Mouse (Mus musculus) Muller cell, postnatal 12 days (primary cell): Measurements from ENCODE around the gene Gm21988.
A peak's percentile ranks its signal among the peaks of the same experiment; 100 is the strongest.

Experiments
- DNase-seq: peaks from one replicate; pipeline ENCODE4 v3.0.0-alpha.2; 2015; ENCODE audit errors: inconsistent ontology term

Gm21988 gene

DNA sequence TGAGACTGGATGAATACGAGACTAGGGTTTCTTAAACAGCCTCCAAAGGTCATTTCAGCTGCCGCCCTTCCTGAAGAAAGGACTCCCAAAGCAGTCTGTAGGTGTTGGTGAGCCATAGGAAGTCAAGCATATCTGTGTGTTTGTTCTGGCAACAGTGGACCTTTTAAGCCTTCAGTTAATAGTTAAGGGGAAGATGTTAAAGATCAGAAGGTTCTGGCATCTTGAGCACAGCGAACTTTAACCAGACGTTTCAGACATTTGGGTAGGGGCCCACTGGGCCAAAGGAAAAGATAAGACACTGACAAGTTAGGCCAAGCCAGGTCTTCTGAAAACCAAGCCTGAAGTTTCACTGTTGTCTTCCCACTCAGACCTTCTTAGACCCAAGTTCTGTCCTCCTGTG lies 21.6 kb downstream of the Gm21988 start:
- DNase-seq, result no peak

DNA sequence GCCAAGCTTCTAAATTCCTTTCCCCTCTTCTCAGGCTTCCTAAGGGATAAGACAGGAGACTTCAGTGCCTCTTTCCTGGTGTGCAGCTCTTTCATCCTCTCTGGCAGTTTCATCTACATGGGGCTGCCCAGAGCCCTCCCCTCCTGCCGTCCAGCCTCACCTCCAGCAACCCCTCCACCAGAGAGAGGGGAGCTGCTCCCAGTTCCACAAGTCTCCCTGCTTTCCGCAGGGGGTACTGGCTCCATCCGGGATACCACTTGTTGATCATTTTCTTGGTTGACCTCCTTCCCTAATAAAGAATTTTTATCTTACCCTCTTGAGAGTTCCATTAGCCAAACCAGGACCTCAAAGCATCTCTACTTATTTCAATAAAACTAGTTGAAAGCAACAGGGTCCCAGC lies 23.5 kb downstream of the Gm21988 start:
- DNase-seq, result no peak

DNA sequence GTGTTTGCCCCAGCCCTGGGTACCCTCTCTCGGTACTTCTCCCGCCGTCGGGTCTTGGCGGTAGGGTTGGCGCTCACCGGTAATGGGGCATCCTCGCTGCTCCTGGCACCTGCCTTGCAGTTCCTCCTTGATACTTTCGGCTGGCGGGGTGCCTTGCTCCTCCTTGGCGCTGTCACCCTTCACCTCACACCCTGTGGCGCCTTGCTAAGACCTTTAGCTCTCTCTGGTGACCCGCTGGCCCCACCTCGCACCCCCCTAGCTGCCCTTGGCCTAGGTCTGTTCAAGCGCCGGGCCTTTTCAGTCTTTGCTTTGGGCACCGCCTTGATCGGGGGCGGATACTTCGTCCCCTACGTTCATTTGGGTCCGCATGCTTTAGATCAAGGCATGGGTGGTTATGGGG lies 24.3 kb downstream of the Gm21988 start:
- DNase-seq, result no peak

DNA sequence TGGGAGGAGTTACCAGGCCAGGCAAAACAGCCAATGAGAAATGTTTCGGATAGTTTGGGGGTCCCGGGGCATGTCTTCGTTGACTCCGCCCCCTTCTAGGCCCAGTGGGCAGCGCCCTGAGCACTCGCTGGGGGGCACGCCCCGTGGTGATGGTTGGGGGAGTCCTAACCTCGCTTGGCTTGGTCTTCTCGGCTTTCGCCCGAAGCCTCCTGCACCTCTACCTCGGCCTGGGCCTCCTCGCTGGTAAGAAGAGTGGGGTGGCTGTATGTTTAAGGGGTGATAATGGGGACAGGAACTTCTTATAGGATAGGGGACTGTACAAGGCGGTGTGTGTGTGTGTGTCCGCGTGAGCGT lies 24.8 kb downstream of the Gm21988 start:
- no peak for DNase-seq

DNA sequence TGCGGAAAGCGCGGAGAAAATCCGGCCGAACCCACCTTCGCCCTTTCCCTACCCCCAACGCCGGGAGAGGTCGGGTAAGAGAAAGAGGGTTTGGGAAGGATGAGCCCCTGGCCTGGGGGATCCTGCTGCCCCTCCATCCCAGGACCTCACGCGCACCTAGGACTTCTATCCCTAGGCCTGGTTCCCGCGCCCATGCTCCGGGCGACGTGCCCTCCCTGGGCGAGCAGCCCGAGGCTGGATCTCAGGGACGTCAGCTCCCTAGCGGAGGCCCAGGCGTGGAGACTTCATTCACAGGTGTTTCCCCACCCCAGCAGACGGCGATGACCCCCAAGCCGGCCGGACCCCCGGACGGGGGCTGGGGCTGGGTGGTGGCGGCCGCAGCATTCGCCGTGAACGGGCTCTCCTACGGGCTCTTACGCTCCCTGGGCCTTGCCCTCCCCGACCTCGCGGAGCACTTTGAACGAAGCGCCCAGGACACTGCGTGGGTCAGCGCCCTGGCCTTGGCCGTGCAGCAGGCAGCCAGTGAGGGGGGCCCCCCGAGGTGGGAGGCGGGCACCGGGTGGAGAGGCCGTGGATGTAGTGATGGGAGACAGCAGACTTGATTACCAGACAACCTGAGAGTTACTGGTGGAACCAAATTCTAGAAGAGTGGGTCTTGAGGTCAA lies 25.3 kb downstream of the Gm21988 start:
- DNase-seq, result peak; percentile 20

DNA sequence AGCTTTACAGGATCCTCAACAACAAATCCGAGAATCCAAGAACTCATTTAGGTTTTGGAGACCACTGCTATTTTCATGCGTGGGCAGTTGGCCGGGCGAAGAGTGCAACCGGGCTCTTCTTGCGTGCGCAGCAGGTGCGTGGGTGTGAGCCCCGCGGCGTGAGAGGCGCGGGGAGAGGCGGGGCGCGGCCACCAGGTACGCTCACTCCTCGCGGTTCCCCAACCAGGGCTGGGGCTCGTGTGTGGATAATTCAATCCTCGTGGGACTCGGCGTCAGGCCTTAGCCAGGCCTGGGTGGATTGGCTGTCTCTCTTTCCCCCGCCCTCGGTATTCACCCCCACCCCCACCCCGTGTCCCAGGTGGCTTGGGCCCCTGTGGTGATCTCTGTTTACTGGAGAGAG lies 25.9 kb downstream of the Gm21988 start:
- no peak for DNase-seq

DNA sequence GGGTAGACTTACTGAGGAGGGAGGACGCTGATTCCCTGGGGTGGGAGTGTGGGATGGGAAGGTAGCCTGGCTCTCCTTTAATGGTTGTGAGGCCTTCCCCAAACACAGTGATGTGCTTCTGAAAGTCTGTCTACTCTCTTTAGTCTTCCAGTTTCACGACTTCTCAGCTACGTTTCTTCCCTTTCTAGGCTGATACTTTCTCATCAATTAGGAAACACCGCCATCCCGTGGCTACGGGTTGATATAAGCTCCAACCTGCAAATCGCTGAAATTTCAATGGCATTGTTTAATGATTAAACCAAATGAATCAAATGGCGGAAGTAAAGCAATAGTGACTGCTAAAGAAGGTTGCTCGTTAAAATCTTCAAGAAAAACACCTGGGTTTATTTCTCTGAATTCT lies 26.7 kb downstream of the Gm21988 start:
- peak; percentile 75 for DNase-seq

DNA sequence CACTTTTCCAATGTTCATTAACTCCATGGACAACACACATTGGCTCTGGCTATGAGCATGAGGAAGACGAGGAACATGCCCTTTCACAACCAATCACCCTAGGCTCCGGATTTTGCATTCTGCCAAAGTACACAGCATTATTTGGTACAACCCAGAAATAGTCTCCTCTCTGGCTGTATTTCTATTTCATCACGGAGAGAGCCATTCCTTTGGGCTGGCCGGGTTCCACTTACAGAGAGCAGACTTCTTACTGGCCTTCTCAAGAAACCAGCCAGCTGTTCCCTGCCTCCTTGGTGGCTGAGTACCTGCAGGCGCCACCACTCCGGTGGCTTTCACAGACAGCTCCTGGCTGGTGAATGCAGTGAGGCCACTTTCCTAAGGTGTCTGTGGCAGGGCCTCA lies 27.2 kb downstream of the Gm21988 start, which contains the start of gene Slc16a11:
TSS of gene Slc16a11 (plus strand) at position 330 of the 400 bp plus-strand sequence.
- DNase-seq, result no peak

DNA sequence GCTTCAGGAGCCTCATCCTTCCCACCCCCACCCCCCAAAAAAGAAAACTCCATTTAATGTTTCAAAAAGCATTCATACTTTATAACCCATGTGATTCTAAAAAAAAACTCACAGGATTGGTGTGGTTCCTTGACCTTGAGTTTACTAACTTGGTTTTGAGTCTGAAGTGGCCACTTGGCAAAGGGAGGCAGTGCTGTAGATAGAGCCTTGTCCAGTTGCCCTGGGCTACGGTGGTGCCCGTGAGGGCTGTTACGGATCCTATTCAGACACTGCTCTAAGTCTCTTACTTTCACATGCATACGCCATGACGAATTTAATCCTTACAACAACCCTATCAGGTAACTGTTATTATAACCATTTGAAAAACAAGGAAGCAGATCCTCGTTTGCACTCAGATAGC lies 27.7 kb downstream of the Gm21988 start:
- no peak for DNase-seq

DNA sequence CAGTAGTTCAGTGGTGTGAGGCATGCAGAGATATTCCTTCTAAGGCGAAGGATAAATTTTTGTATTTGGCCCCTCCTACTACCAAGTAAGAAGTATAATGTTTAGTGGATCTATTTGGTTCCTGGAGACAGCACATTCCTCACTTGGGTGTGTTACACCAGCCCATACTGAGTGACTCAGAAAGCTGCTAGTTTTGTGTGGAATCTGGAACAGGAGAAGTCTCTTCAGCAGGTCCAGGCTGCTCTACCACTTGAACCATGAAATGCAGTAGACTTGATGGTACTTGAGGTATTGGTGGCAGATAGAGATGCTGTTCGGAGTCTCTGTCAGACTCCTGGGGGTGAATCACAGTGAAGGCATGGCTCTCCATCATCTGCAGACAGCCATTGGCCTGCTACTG lies 28.9 kb downstream of the Gm21988 start:
- DNase-seq, result peak; percentile 26

DNA sequence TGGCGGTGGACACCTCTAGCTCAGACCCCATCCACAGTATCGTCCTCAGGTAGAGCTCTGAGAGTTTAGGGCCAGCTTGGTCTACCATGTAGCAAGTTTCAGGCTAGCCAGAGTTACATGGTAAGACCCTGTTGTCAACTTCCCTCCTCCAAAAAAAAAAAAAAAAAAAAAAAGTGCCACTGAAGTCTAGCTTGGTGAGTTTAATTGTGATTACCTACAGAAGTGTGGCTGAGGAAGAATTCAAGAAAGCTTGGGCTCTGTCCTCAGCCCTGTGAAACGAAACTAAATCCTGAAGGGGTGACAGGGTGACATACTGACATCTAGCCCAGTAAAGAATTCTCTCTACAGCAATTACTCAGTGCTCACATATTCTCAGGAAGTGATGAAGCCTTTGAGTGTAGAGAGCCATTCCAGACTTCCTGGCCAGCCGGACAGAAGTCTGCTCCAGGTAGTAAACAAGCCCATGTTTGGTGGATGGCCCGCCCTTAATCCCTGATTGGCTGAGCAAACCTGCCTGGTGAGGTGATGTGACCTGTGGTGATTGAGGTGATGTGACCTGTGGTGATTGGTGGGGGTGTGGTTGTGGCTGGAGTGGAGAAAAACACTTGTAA lies 30.7 kb downstream of the Gm21988 start:
- no peak for DNase-seq

DNA sequence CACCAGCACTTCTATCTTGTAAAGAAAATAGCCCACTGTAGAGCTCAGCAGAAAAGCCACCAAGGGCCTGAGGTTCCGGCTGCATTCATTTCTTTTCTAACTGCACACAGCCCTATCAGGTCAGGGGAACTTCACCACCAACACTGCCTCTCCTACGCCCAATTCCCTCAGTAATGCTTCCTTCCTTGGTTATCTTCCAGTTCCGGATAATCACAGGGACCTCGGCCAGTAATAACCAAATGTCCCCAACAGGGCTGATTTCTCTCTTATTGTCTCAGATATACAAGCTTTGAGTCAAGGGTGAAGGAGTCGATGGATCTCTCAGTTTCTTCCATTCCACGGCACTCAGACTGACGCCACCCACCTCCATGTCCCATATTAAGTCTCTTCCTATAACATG lies 32.3 kb downstream of the Gm21988 start:
- DNase-seq, result no peak

DNA sequence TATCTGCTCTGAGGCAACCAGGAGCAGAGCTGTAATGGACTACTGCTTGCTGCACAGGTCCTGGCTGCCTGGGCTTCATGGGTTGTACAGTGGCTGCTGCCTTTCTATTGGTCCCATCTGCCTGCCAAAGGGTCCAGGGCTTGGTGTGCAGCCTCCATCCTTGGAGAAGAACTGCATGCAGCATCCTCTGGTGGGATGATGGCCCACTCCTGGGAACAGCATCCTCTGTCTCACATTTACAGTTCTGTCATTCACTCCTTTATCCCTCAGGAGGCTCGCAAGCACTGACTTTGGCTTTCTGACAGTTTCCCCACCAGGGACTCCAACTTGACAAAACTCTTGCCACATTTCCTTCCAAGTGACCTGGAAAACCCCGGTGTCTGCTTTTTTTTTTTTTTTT lies 32.8 kb downstream of the Gm21988 start:
- no peak for DNase-seq

DNA sequence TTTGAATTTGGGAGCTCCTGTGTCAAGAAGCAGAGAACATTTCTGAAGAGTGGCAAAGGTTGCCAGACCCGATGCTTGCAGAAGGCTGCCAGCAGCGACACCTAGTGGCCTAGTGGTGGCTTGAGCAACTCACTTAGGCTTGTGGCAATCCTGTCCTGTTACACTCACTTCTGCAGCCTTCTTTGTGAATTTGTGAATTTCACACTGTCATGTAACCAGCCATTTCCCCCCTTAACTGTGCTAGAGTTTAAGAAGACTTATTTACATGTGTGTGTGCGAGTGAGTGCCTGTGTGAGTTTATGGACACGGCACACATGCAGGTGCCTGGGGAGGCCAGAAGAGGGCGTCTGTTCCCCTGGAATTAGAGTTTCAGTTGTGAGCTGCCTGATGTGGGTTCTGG lies 37.9 kb downstream of the Gm21988 start:
- DNase-seq, result peak; percentile 63

DNA sequence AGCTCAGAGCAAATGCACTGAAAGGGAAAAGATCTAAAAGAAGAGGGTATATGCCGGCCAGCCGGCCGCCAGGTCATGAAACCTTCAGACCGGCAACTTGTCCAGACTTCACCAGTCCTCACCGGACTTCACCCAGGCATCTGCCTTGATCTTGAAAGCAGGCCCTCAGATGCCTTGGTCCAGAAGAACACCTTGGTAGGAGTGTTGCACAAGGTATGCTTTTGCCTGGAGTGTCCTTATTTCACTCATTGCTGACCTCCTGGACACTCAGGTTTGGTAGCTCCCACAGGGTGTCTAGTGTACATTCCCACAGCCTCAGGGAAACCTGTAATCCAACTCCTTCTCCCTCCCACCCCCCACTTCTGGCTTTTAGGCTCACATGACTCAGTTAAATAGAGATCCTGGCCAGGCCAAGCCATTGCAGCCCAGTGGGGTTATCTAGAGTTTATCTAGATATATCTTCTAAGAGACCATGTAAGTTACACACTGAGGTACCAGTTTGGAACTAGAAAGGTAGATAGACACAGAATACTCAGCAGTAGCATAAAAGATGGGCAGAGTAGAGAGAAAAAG lies 39.5 kb downstream of the Gm21988 start:
- no peak for DNase-seq

DNA sequence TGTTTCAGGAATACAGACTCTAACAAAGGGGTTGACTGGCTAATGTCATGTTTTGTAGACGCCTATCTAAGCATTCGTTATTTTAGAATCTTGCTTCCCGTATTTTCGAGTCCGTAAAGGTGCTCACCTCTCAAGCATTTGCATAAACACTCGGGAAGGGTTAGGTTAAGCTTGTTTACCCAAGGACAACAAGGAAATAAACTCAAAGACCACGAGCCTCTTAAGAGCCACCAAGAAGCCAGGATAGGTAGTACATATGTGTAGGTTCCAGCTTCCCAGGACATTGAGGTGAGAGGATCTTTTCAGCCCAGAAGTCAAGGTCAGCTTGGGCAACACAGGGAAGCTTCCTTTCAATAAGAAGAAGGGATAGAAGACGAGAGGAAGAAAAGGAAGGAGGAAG lies 40.5 kb downstream of the Gm21988 start:
- no peak for DNase-seq

DNA sequence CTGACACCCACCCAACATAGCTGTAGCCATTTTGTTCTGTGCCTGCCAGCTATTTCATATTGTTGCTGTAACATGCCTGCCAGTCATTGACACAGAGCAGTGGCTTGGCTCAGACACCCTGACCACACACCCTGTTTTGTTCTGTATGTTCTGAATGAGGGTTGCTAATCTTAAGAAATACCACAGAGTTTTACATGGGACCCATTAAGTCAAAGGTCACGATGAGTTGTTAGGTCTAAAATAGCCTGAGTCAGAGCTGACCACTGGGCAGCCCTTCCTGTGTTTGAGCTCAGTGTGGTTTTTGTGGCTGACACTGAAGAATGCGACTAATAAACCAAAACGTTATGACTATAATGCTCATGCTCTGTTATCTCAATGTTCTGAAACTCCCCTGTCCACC lies 41.3 kb downstream of the Gm21988 start:
- DNase-seq, result peak; percentile 84

DNA sequence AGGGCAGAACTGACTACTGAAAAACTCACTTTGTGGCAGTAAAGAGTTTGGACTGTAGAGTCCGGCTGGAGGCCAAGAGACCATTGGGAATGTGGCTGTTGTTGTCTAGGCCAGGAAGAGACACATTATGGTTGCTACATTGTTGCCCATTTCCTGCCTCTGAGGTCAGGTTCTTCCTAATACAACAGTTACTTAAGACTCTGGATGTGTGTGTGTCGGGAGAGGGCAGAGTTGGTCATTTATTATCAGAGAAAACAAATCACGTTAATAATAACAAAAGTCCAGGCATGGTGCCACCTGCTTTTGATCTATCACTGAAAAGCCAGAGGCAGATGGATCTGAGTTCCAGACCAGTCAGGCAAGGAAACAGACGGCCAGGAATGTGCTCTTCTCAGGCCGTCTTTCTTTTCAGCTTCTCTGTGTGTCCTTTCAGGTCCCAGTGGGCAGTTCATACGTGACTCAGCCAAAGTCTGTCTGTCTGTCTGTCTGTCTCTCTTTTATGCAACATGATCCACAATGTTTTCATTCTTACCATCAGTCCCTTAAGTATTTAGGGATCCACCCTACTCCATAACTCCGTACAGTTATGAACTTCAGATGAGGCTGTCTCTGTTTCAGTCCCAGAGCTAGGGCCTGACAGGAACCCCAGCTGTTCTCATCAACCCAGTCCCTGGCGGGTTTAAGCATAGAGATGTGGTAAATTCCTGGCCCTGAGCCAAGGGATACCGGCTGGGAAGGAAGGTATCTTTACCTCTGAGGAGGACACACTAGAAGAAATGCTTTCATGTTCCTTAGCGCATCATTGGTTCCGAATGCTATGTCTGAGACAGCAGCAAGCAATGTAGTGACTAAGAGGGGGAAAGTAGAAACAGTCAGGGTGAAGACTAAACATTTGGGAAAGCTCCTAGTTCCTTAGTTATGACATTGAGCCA lies 46.0 kb downstream of the Gm21988 start:
- peak; percentile 80 for DNase-seq

DNA sequence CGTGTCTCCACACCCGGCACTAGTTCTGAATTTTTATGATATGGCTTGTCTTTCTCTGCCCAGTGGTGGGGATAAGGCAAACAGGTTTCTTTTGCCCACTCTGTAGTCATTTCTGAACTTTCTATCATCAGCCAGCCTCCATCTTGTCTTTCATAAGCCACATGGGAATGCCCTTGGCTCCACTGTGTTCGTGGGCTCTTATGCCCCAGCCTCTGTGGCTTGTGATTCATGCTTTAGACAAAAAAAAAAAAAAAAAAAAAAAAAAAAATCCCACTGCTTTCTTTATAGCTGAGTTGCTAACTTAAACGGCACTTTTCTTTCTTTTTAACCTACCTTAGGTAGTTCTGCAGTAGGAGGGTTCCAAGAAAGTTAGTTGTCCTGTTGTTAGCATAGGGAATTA lies 47.5 kb downstream of the Gm21988 start:
- DNase-seq, result peak; percentile 13

DNA sequence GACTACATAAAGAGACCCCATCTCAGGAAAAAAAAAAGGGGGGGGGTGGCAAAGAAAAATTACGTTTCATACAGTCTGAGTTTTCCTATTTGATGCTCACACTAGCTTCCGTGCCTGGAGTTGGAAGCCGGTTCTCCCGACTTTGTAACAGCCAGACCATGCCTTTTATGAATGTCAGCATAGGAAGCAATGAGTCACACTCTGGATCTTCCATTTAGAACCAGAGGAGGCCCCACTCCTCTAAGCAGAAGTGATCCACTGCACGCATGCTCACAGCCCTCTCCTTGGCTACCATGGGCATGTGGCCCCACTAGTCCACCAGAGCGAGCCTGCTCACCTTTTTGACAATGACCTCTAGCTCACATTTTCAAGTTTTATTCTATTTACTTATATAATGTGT lies 48.4 kb downstream of the Gm21988 start:
- no peak for DNase-seq

DNA sequence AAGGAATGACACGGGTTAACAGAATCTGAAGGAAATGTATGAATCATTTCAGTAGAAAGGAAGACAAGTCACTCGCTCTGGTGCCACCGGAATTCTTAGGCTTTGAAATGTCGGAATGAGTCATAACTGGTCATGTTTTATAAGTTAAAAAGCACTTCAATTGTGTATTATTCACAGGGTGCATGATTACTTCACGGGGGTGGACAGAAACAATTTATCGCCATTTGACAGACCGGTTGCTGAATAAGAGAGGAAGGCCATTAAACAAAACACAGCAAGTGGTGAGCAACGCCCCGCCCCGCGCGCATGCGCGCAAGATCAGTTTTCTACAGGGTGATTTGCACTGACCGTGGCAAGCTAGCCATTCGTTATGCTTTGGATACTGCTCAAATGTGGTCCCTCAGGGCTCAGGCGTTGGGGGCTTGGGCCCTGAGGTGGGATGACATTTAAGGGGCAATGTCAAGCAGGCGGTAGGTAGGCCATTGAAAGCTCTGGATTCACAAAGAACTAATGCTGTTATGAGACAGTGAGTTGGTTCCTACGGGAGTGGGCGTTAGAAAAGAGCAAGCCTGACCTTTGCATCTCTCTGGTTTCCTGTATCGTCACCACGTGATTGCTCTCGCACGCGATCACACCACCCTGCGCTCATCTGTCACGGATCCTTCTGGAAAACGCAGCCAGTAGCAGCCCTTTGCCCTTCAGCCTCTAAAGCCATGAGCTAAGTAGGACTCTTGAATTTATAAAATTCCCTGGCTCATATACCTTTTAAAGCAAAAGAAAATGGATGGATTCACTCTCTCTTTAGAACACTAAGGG lies 50.1 kb downstream of the Gm21988 start:
- peak; percentile 62 for DNase-seq
